Mouse (Mus musculus): Measurements from ENCODE around the gene 1700003F12Rik. TPM values are rescaled to one million over a fixed set of nuclear protein-coding genes. Genes with fewer than 3 reads are reported as not detected.
A peak's percentile ranks its signal among the peaks of the same experiment; 100 is the strongest.

The 1700003F12Rik gene
- polyA plus RNA-seq, 1 experiment from 2014 or later = 2.3 TPM

DNA sequence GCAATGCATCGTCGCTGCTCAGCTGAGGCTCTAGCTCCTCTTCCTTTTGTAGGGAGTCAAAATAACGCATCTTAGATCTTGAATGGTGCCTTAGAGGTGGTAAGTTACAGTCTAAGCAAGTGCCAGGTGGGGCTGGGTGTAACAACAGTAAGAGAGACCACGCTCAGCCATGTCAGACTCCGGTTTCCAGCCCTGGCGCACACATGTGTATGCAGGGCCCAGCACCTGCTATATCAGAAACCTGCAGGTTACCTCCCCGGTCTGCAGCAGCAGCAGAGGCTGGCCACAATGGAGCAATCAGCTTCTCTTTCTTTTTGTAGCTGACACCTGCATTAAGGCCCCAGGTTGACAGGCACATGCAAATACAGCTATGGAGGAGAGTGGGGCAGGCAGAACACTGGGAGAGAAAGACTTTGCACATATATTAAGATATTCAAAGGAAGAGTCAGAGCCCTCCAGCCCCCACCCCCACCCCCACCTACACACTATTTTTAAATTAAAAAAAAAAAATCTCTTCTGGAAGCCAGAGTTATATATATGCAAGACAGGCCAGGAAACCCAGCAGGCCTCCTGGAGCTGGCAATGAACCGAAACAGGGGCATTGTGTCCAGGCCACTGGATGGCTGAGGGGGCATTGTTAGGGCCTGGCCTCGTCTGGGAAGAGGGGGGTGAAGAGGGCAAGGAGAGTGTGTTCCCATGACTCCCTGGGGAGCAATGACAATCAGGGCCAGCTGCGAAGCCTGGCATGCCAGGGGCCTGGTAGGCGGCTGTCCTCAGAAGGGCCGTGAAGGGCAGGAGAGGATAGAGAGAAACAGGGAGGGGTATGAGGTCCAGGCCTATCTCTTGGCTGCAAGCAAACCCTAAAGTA is 30.2 kb downstream of the 1700003F12Rik start:
- ATAC-seq = 0 out of 2 replicates have a peak, but pooled peaks have one; percentile 68
- no peak overlapping the region for H3K4me3 ChIP-seq (ENCODE audit: low read depth, low read length)
- H3K4me1 ChIP-seq (ENCODE audit: control insufficient read depth, insufficient read depth, low read length) = peaks cover 7% of the 10 kb centered on the region
- H3K27ac ChIP-seq (ENCODE audit: low read length) = peak overlapping the region; percentile 40; the same call in 1 of the 2 replicates
- 15% methylated on average over 12 of the region's 12 CpGs for WGBS
- H3K9ac ChIP-seq (ENCODE audit: low read depth, low read length) = peak overlapping the region; percentile 33; the same call in 1 of the 2 replicates
- no peak overlapping the region for H3K4me2 ChIP-seq (ENCODE audit: low read length)
- H3K36me3 ChIP-seq (ENCODE audit: control insufficient read depth, insufficient read depth, low read length) = no peaks in the 10 kb centered on the region
- H3K9me3 ChIP-seq (replicated peaks; ENCODE audit: control insufficient read depth, low read length, poor library complexity, severe bottlenecking) = no peaks in the 10 kb centered on the region
- H3K27me3 ChIP-seq (ENCODE audit: control insufficient read depth, insufficient read depth, low read depth, low read length) = no peaks in the 10 kb centered on the region

DNA sequence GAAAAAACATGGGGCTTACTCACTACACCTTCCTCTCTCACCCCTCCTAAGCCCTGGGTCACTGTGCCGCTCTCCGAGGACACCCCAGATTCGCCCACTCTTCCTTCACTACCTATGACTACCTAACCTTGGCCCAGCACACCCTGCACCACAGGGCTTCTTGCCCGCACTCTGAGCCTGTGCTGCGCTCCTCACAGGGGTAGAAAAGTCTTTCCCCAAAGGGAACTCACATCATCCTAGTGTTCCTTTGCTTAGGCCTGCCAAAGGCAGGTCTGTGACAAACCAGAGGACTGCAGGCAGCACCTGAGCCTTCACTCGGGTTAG is 30.8 kb downstream of the 1700003F12Rik start:
- no peaks in the 10 kb centered on the region for H3K36me3 ChIP-seq (ENCODE audit: control insufficient read depth, insufficient read depth, low read length)
- no peak for ATAC-seq
- no peak overlapping the region for H3K4me2 ChIP-seq (ENCODE audit: low read length)

DNA sequence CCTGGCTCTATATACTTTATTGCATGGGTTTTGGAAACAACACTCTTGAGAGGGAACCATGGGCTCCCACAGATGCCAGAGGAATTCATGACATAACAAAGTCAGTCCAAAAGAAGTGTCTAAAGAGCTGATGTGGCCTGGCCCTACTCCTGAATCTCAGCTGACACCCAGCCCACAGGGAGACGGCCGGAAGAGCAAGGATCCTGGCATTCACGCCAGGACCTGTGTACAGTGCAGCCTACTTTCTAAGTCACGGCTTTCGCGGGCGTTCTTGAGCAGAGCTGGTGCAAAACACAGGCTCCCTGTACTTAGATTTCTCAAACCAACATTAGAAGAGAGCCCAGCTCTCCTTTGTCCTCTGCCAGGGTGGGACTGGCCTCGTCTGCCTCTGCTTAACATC is 33.7 kb downstream of the 1700003F12Rik start:
- H3K4me1 ChIP-seq (ENCODE audit: control insufficient read depth, insufficient read depth, low read length) = peaks cover 10% of the 10 kb centered on the region
- no peak overlapping the region for H3K4me2 ChIP-seq (ENCODE audit: low read length)
- no peak overlapping the region for H3K27ac ChIP-seq (ENCODE audit: low read length)
- no peak overlapping the region for H3K4me3 ChIP-seq (ENCODE audit: low read depth, low read length)
- no peak for ATAC-seq
- H3K36me3 ChIP-seq (ENCODE audit: control insufficient read depth, insufficient read depth, low read length) = no peaks in the 10 kb centered on the region
- H3K9me3 ChIP-seq (replicated peaks; ENCODE audit: control insufficient read depth, low read length, poor library complexity, severe bottlenecking) = no peaks in the 10 kb centered on the region
- no peaks in the 10 kb centered on the region for H3K27me3 ChIP-seq (ENCODE audit: control insufficient read depth, insufficient read depth, low read depth, low read length)
- 71% methylated on average over 8 of the region's 8 CpGs for WGBS
- no peak overlapping the region for H3K9ac ChIP-seq (ENCODE audit: low read depth, low read length)

More for the DNA sequence above, 30.8 kb downstream of the 1700003F12Rik start:
- H3K27ac ChIP-seq (ENCODE audit: low read length) = no peak overlapping the region; the same call in 1 of the 2 replicates
- H3K27me3 ChIP-seq (ENCODE audit: control insufficient read depth, insufficient read depth, low read depth, low read length) = no peaks in the 10 kb centered on the region
- no peak overlapping the region for H3K9ac ChIP-seq (ENCODE audit: low read depth, low read length)
- H3K4me3 ChIP-seq (ENCODE audit: low read depth, low read length) = no peak overlapping the region
- H3K9me3 ChIP-seq (replicated peaks; ENCODE audit: control insufficient read depth, low read length, poor library complexity, severe bottlenecking) = no peaks in the 10 kb centered on the region
- H3K4me1 ChIP-seq (ENCODE audit: control insufficient read depth, insufficient read depth, low read length) = peaks cover 7% of the 10 kb centered on the region
- 54% methylated on average over 6 of the region's 6 CpGs for WGBS

DNA sequence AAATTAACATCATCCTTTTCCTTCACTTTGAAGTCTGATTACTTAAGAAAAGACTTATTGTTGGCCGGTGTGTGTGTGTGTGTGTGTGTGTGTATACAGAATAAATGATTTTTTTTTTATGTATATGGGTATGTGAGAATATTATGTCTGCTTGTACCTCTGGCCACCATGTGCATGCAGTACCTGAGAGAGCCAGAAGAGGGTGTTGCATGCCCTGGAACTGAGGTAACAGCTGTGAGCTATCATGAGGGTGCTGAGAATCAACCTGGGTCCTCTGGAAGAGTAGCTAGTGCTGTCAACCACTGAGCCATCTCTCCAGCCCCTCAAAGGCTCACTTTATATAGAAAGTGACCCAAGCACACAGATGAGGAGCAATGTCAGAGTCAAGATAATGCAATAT is 34.5 kb downstream of the 1700003F12Rik start:
- Histone ChIP-seq H3K36me3 (ENCODE audit: control insufficient read depth, insufficient read depth, low read length) (no peaks in the 10 kb centered on the region), H3K9ac (ENCODE audit: low read depth, low read length) (no peak overlapping the region), H3K4me1 (ENCODE audit: control insufficient read depth, insufficient read depth, low read length) (peaks cover 10% of the 10 kb centered on the region), H3K4me2 (ENCODE audit: low read length) (no peak overlapping the region), H3K9me3 (replicated peaks; ENCODE audit: control insufficient read depth, low read length, poor library complexity, severe bottlenecking) (no peaks in the 10 kb centered on the region), H3K27ac (ENCODE audit: low read length) (no peak overlapping the region), H3K27me3 (ENCODE audit: control insufficient read depth, insufficient read depth, low read depth, low read length) (no peaks in the 10 kb centered on the region), H3K4me3 (ENCODE audit: low read depth, low read length) (no peak overlapping the region)
- WGBS = 90% methylated on average over 1 of the region's 1 CpGs
- ATAC-seq = no peak

DNA sequence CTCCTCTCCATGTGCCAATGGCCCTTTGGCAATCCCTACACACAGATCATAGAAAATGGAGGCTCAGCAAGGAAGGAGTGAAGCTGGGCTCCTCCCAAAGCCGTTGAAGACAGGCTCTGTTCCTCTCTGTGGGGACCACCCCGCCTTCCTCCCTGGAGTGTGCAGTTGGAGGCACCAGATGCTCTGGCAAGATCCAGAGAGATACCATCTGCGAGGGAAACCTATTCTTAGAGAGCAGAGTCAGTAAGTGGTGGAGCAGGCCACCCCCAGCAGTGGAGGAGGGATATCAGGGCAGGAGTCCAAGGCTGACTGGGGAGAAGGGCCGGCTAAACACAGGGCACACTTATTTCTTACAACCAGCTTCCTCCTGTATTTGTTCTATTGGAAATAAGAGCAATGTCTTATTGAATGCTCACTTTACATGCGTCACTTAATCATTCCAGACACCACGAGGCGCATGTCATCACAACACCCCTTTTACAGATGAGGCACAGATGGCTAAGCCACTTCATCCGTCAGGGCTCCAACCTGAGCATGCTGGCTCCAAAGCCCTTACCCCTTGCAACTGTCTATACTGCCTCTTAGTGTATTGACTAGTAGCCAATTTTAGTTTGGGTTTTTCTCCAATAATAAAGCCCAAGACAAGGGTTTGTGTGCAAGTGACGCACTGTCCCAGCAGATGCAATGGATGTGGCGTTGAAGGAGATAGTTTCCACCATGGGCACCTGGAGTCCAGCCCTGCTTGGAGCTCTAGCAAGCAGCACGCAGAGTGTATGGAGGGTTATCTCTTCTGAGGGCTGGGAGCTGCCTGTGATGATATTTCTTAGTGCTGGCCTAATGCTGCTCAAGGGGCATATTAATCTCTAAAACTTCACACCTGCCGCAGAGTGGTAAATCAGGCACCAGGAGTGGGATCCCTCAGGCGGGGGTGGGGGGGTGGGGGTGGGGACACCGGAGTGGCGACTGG is 37.3 kb downstream of the 1700003F12Rik start:
- ATAC-seq = peak; percentile 66
- H3K4me1 ChIP-seq (ENCODE audit: control insufficient read depth, insufficient read depth, low read length) = peaks cover 3% of the 10 kb centered on the region; the same call in 1 of the 2 replicates
- H3K36me3 ChIP-seq (ENCODE audit: control insufficient read depth, insufficient read depth, low read length) = no peaks in the 10 kb centered on the region
- no peak overlapping the region for H3K4me2 ChIP-seq (ENCODE audit: low read length)
- WGBS = 51% methylated on average over 15 of the region's 15 CpGs
- peak overlapping the region; percentile 14; the same call in 1 of the 2 replicates for H3K27ac ChIP-seq (ENCODE audit: low read length)
- no peaks in the 10 kb centered on the region for H3K27me3 ChIP-seq (ENCODE audit: control insufficient read depth, insufficient read depth, low read depth, low read length)
- H3K4me3 ChIP-seq (ENCODE audit: low read depth, low read length) = no peak overlapping the region
- H3K9me3 ChIP-seq (replicated peaks; ENCODE audit: control insufficient read depth, low read length, poor library complexity, severe bottlenecking) = no peaks in the 10 kb centered on the region
- H3K9ac ChIP-seq (ENCODE audit: low read depth, low read length) = no peak overlapping the region

DNA sequence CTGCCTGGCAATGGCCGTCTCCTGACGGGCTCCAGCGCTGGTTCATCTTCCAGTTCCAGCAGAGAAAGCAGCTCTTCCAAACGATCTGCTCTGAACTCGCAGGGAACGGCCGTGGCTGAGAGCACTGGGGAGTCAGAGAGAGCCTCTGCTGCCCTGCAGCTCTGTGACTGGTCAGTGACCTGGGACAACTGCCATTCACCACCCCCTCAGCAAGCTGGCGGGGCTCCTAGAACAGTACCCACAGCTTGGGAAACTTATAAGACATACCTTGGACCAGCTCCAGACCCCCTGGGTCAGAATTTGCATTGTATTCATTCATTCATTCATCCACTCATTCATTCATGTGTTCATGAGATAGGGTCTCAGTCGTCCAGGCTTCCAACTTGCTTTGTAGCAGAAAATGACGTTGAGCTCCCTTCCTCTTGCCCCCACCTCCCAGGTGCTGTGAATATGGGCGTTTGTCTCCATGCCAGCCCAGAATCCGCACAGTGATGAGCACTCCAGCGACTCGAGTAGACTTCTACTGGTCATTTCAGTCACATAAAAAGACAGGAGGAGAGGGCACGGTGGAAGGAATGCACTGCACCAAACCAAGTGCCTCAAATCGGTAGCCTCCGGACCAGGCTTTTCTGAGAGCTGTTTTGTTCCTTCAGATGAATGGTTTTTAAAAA is 38.2 kb downstream of the 1700003F12Rik start:
- Histone ChIP-seq H3K9ac (ENCODE audit: low read depth, low read length) (no peak overlapping the region), H3K27me3 (ENCODE audit: control insufficient read depth, insufficient read depth, low read depth, low read length) (no peaks in the 10 kb centered on the region), H3K4me3 (ENCODE audit: low read depth, low read length) (no peak overlapping the region), H3K36me3 (ENCODE audit: control insufficient read depth, insufficient read depth, low read length) (no peaks in the 10 kb centered on the region), H3K4me2 (ENCODE audit: low read length) (no peak overlapping the region), H3K4me1 (ENCODE audit: control insufficient read depth, insufficient read depth, low read length) (peaks cover 3% of the 10 kb centered on the region; the same call in 1 of the 2 replicates), H3K27ac (ENCODE audit: low read length) (no peak overlapping the region), H3K9me3 (replicated peaks; ENCODE audit: control insufficient read depth, low read length, poor library complexity, severe bottlenecking) (no peaks in the 10 kb centered on the region)
- ATAC-seq = no peak
- 59% methylated on average over 17 of the region's 17 CpGs for WGBS

DNA sequence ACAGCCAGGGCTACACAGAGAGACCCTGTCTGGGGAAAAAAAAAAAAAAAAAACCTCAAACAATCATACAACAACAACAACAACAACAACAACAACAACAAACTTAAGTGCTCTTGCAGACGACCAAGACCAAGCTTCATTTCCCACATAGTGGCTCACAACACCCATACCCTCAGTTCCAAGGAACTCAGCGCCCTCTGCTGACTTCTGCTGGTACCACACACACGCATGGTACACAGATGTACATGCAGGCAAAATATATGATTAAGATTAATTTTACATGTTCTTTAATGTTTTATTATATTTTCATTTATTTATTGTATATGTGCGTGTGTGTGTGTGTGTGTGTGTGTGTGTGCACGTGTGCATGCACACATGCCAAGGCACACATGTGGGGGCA is 39.5 kb downstream of the 1700003F12Rik start:
- peaks cover 3% of the 10 kb centered on the region; the same call in 1 of the 2 replicates for H3K4me1 ChIP-seq (ENCODE audit: control insufficient read depth, insufficient read depth, low read length)
- no peak overlapping the region for H3K27ac ChIP-seq (ENCODE audit: low read length)
- H3K4me3 ChIP-seq (ENCODE audit: low read depth, low read length) = no peak overlapping the region
- WGBS = 76% methylated on average over 5 of the region's 5 CpGs
- ATAC-seq = no peak
- H3K27me3 ChIP-seq (ENCODE audit: control insufficient read depth, insufficient read depth, low read depth, low read length) = no peaks in the 10 kb centered on the region
- H3K9me3 ChIP-seq (replicated peaks; ENCODE audit: control insufficient read depth, low read length, poor library complexity, severe bottlenecking) = no peaks in the 10 kb centered on the region
- no peaks in the 10 kb centered on the region for H3K36me3 ChIP-seq (ENCODE audit: control insufficient read depth, insufficient read depth, low read length)
- H3K4me2 ChIP-seq (ENCODE audit: low read length) = no peak overlapping the region
- H3K9ac ChIP-seq (ENCODE audit: low read depth, low read length) = no peak overlapping the region

DNA sequence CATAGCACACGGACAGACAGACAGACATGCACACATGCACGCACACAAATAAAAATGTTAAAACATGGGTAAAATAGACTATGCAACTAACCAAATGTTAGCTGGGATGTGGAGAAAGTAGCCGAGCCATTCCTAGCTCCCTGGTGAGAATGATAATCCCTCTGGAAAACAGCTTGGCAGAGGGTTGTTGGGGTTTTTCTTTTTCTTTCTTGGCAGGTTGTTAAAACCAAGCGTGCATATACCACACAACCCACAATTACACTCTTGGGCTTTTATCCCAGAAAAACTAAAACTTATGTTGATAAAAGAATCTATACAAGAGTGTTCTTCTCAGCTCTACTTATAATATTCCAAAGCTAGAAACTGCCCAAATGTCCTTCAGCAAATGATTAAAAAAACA is 42.2 kb downstream of the 1700003F12Rik start:
- WGBS = 73% methylated on average over 4 of the region's 4 CpGs
- ATAC-seq = no peak
- Histone ChIP-seq H3K27ac (ENCODE audit: low read length) (no peak overlapping the region), H3K4me1 (ENCODE audit: control insufficient read depth, insufficient read depth, low read length) (peaks cover 3% of the 10 kb centered on the region; the same call in 1 of the 2 replicates), H3K27me3 (ENCODE audit: control insufficient read depth, insufficient read depth, low read depth, low read length) (no peaks in the 10 kb centered on the region), H3K9me3 (replicated peaks; ENCODE audit: control insufficient read depth, low read length, poor library complexity, severe bottlenecking) (no peaks in the 10 kb centered on the region), H3K36me3 (ENCODE audit: control insufficient read depth, insufficient read depth, low read length) (no peaks in the 10 kb centered on the region; the same call in 1 of the 2 replicates), H3K9ac (ENCODE audit: low read depth, low read length) (no peak overlapping the region), H3K4me2 (ENCODE audit: low read length) (no peak overlapping the region), H3K4me3 (ENCODE audit: low read depth, low read length) (no peak overlapping the region)
